Mouse (Mus musculus): ENCODE results near the gene Tet3. TPM values are rescaled to one million over a fixed set of nuclear protein-coding genes. Genes with fewer than 3 reads are reported as not detected.
A peak's percentile ranks its signal among the peaks of the same experiment; 100 is the strongest.

The Tet3 gene
- 10 to 100 TPM; 17.2 to 23.9 TPM for polyA plus RNA-seq (2017; shearing (Covaris generic))

DNA sequence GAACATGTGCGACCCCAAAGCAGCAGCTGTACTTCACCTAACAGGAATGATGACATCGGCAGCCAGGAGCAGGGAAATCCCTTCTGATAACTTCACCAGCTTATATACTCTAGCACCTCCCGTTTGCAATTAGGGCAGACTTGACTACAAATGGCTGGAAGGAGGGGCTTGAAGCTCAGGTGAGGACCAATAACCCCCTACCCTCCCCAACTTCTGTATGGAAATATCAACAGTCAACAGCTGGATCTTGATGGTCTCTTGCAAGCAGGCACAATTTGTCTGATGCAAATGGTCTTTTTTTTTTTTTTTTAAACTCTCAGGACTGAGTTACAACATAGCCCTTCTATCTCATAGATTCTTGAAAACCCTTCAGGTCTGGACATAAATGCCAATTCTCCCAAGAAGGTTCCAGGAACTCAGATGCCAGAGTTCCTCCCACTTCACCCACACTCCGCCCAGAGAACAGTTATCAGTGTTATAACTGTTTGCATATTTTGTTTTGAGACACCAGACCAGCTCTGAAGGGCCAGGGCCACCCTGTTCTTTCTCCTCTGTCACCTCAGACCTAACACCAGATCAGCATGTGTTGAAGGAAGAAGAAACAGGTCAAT is at the start of gene Tet3:
TSS of gene Tet3 (minus strand) at position 51 of the 611 bp plus-strand sequence.
- ATAC-seq: no peak

DNA sequence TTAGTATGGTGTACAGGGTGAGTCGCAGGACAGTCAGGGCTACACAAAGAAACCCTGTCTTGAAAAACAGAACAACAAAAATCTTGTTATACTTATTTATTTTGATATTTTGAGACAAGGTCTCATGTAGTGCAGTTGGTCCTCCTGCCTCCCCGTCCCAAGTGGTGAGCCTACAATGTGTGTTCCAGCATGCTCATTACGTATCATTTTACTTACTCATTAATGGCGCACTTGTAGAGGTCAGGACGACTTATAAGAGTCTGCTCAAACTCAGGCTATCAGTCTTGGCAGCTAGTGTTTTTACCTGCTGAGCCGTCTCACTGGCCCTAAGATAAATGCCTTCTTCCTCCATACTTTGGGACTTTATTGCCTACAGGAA is 48.3 kb upstream of the Tet3 start:
- ATAC-seq: no peak

- peak; percentile 93 for ATAC-seq
Observed at GRCm38 (mm10) chr6:83506258-83507167, 47.6 kb upstream of the Tet3 start, which contains the start of gene Dguok. Gene Dguok, minus strand, starts transcription at chr6:83506969.

GRCm38 (mm10) chr6:83505554-83505953 is 46.7 kb upstream of the Tet3 start:
- no peak for ATAC-seq

- ATAC-seq: no peak
Observed at GRCm38 (mm10) chr6:83503361-83503760, 44.5 kb upstream of the Tet3 start.

GRCm38 (mm10) chr6:83502656-83503055 is 43.8 kb upstream of the Tet3 start:
- ATAC-seq: no peak

- ATAC-seq: no peak
Observed at GRCm38 (mm10) chr6:83501524-83502310, 42.8 kb upstream of the Tet3 start.

DNA sequence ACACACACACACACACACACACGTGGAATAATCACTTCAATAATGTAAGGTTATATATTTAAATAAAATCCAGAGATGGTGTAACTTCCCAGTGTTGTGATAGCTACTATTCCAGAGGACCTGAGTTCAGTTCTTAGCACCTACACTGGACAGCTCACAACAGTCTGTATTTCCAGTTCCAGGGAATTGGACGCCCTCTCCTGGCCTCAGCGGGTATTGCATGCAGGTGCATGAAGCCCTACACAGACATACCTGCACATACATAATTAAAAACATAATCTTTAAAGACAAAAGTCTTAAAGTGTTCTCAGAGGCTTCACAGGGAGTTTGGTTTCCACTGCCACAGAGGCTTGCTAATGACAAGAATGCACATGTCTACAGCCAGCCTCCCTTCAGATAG is 41.6 kb upstream of the Tet3 start:
- no peak for ATAC-seq

GRCm38 (mm10) chr6:83499078-83499477 is 40.2 kb upstream of the Tet3 start:
- no peak for ATAC-seq

- no peak for ATAC-seq
Observed at GRCm38 (mm10) chr6:83496753-83497710, 38.1 kb upstream of the Tet3 start.

DNA sequence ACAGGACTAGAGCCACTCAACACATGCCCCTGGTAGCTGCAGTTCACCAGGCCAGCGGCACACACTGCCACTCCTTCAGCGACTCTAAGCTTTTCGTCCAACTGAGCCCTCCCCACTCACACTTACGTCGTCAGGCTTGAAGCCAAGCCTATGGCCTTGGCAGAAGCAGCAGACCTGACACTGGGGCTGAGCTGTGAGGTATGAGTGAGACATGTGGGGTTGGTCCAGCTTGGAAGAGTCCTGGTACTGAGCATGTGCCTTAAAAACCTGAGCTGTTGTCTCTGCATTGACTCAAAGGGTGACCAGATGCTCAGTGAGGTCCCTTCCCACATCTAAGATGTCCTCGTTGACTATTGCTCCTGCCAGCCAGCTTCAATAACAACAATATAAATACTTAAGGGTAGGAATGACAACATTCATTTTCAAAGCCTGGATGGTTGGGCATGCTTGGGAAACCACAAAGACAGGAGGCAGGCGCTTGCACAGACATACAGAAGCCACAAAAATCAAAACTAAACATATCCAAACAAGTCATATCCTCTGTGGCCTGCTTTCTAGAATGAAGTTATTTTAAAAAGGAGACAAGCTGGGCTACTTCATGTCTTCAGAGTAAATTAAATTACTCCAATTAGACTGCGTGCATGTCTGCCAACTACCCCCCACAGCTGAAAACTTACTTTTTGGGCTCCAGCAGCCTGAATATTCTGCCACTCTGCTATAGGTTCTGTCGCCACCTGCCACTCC is 37.3 kb upstream of the Tet3 start:
- no peak for ATAC-seq

- no peak for ATAC-seq
Observed at GRCm38 (mm10) chr6:83490622-83491021, 31.7 kb upstream of the Tet3 start.

GRCm38 (mm10) chr6:83488200-83488599 is 29.3 kb upstream of the Tet3 start:
- no peak for ATAC-seq

- no peak for ATAC-seq
Observed at GRCm38 (mm10) chr6:83487298-83487697, 28.4 kb upstream of the Tet3 start.

DNA sequence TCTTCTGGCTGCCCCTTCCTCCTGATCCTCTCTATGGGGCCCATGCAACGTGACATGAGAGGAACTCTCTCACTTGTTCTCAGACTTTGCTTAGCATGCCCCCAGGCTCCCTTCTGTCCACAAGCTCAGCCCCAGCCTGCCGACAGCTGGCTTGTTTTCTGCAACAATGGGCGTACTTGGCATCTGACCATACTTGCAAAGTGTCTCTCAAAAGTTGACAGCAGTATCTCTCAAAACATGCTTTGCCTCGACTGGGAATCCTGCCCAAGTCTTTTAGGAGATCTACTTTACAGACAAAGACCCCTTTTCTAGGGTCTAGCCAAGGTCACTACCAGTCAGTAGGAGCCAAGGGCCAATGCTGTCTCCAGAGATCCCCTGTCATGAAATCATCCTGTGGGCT is 27.0 kb upstream of the Tet3 start:
- ATAC-seq: no peak

DNA sequence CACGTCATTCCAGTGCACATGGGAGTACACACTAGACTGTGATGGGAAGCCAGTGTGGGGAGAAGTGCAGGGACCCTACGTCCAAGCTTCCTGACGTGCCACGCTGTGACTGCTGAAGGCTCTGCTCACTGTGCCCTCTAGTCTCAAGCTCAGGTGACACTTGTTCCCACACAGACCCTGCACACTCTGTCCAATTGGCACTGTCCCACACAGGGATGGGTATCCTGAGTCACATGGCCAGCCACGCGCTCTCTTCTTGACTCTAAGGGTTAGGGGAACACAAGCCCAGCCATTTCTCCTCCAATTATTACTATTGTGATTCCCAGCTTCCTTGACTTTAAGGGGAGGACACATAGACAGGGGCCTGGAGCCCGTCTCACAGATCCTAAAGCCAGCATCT is 24.9 kb upstream of the Tet3 start:
- ATAC-seq: no peak

- ATAC-seq: no peak
Observed at GRCm38 (mm10) chr6:83482418-83483085, 23.7 kb upstream of the Tet3 start.

DNA sequence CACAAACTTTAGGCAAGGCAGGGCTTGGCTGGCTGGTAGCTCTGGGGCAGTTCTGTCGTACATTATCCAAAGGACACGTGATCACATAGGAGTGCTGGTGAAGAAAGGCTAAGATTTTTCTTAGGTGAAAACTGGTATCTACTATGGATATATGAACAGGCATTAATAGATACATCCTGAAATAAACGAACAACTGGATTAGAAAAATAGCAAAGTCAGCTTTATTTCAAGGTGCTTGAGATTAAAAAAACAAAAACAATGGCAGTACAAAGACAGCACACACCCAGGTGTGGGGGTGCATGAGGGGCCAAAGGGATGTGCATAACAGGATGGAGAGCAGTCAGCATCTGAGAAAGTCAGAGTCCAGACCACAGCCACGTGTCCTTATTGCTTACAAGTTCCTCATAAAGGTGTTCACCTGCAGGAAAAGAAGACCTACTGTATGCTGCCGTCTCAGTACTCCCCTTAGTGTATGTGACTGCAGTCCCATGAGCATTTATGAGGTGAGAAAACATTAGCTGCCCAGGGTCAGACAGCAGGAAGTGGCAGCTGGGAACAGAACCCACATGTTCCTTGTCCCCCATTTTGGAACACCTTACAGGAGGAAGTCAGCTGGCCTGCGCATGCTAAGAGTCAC is 21.3 kb upstream of the Tet3 start:
- ATAC-seq: no peak

DNA sequence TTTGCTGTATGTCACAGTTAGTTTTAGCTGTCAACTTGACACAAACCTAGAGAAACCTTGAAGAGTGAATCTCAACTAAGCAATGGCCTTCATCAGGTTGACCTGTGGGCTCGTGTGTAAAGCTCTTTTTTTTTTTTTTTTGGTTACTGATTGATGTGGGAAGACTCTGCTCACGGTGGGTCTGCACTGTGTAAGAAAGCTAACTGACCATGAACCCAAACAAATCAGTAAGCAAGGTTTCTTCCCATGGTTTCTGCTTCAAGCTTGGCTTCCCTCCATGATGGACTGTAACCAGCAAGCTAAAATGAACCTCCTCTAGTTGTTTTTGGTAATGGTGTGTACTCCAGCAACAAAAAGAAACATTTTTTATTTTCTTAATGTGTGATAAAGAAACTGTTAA is 20.3 kb upstream of the Tet3 start:
- no peak for ATAC-seq

- ATAC-seq: no peak
Observed at GRCm38 (mm10) chr6:83478628-83479027, 19.7 kb upstream of the Tet3 start.

Measured in activated CD4-positive, CD25-positive, alpha-beta regulatory T cell, adult 4 months (primary cell).